Mouse (Mus musculus) hematopoietic multipotent progenitor cell, adult 10-12 weeks (in vitro differentiated cells): ENCODE measurements around the gene Rps5. TPM values are rescaled to one million over a fixed set of nuclear protein-coding genes. Genes with fewer than 3 reads are reported as not detected.

Experiments
- polyA plus RNA-seq: library from polyadenylated mRNA; stranded (reverse); fragments of >175 nt; gene quantifications from 2 replicates; pipeline ENCODE4 v1.2.3, GENCODE M21; 2012; ENCODE audit warnings: low replicate concordance

Gene Rps5
- 409 and 2,630 TPM in 2 replicates for polyA plus RNA-seq

DNA sequence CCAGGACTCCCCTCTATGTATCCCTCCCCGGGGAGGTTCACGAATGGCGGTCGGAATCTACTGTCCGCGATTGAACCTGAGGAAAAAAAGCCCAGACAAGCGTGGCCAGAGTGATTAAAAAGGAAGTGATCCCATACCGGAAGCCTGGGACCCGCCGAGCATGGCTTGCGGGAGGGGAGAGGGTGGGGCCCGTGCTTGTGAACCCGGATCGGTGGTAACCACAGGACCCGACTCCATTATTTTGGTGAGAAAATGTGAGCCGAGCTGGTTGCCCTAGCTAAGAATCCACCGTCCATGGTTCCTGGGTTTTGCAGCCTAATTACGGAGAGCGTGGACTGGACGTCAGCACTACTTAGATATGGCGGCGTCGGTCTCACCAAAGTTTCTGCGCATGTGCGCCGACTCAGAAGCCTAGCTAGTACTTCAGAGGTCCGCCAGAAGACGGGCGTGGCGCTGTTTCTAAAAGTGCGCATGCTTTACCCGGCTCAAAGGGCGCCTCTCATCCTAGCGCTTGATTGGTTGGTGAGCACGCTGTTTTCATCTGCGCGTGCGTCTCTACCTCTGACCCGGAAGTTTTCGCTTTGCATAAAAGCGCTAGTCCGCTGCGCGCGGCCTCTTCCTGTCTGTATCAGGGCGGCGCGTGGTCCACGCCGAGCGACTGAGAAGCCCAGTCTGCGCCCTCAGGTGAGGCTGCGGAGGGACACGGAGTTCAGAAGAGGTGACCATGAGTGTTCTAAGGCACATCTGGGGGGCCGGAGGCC is at the start of gene Rps5:
Gene Rps5, plus strand, starts transcription at position 586 of the 761 bp plus-strand sequence.

DNA sequence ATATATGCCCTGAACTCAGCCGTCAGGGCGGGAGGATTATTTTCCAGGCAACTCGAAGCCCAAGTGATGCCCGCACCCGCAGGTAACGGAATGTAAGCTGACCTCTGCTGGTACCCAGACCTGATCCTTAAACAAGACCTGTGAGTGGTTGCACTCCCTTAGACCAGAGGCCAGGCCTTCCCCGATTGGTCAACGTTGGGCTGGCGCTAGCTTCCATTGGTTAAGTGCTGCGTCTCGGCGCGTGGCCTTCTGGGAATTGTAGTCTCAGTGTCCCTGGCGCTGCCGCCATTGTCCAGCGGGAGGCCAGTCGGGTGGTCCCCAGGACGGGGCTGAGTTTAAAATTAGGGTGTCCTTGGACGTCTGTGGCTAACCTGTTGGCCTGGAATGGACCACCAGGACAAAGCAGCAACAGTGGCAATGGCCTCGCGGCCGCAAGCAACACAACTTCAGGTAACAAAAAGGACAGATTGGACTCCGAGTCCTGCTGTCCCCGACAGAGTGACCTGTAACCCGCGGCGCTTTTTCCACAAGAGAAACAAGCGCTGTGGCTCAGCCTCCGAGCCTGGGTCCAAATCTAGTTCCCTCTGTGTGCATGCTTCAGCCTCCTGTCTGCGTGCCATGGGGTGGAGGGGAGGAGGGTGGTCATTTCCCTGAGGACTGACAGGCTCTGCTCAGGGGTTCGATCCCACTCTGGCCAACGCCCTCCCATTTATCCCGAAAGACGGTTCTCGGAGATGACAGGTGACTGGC is 41.0 kb upstream of the Rps5 start, which contains the start of gene Zfp128:
Gene Zfp128, plus strand, starts transcription at position 267 of the 750 bp plus-strand sequence.

DNA sequence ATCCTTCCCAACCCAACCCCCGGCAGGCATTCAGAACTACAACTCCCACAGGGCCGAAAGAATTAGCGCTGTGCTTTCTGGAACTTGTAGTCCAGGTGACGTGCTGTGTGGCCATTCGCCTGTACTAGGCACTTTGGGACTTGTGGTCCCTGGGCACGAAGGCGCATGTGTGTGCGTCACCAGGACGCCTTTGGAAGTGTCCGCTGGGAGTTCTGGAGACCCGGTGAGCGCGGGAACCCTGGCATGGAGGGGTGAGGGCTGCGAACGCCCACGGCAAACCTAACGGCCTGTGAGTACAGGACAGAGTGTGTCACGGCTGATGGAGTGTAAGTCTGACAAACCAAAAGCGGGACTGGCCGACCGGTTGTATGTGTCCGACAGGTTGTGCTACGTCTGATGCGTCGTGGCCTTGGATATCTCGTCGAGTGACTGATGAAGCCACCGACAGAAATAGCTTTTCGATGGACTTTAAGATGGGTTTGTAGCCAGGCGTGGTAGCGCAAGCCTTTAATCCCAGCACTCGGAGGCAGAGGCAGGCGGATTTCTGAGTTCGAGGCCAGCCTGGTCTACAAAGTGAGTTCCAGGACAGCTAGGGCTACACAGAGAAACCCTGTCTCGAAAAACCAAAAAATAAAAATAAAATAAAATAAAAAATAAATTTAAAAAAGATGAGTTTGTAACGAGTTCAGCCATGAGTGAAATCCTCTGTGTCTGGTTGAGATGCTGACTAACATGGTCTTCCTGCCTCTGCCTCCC is 24.3 kb upstream of the Rps5 start, which contains the start of gene Zscan22:
Gene Zscan22, plus strand, starts transcription at position 161 of the 756 bp plus-strand sequence.

GRCm38 (mm10) chr7:12927191-12927680 is 5.1 kb downstream of the Rps5 start, which contains the start of gene Rnf225:
Gene Rnf225, plus strand, starts transcription at chr7:12927416.

GRCm38 (mm10) chr7:12965678-12966091 is 43.6 kb downstream of the Rps5 start, which contains the start of gene Zfp324:
Gene Zfp324, plus strand, starts transcription at chr7:12965838.

Other genes starting within 250 kb of the Rps5 start
- not detected in 2 replicates for gene Vmn2r55, start 237.3 kb upstream of the Rps5 start, polyA plus RNA-seq
- gene Vmn2r56, start 187.3 kb upstream of the Rps5 start, polyA plus RNA-seq = not detected in 2 replicates
- gene Zscan18, start 118.7 kb upstream of the Rps5 start, polyA plus RNA-seq = 0.33 and 1.6 TPM in 2 replicates
- gene Zfp329, start 103.4 kb upstream of the Rps5 start, polyA plus RNA-seq = 0.53 and 1.9 TPM in 2 replicates
- gene Zfp110, start 87.5 kb upstream of the Rps5 start, polyA plus RNA-seq = 2.6 TPM in 2 replicates
- 0.53 and 0.71 TPM in 2 replicates for gene Zfp128, start 41.1 kb upstream of the Rps5 start, polyA plus RNA-seq
- gene Zscan22, start 24.5 kb upstream of the Rps5 start, polyA plus RNA-seq = 2.2 and 4.2 TPM in 2 replicates
- gene Rnf225, start 5.1 kb downstream of the Rps5 start, polyA plus RNA-seq = 0.27 and 0.29 TPM in 2 replicates
- gene Zfp324, start 43.5 kb downstream of the Rps5 start, polyA plus RNA-seq = 5.9 and 17.5 TPM in 2 replicates
- gene Zfp446, start 55.6 kb downstream of the Rps5 start, polyA plus RNA-seq = 4.8 and 5.9 TPM in 2 replicates
- gene Slc27a5, start 75.9 kb downstream of the Rps5 start, polyA plus RNA-seq = 0.16 TPM in 1 of 2 replicates, not detected in the other
- 66.9 and 109 TPM in 2 replicates for gene Trim28, start 76.8 kb downstream of the Rps5 start, polyA plus RNA-seq
- 48.4 and 91.4 TPM in 2 replicates for gene Zbtb45, start 87.7 kb downstream of the Rps5 start, polyA plus RNA-seq
- 60.7 and 267 TPM in 2 replicates for gene Chmp2a, start 112.5 kb downstream of the Rps5 start, polyA plus RNA-seq
- 85.1 and 106 TPM in 2 replicates for gene Ube2m, start 116.0 kb downstream of the Rps5 start, polyA plus RNA-seq
- gene Mzf1, start 132.5 kb downstream of the Rps5 start, polyA plus RNA-seq = 0.93 and 2.4 TPM in 2 replicates
- gene Vmn1r85, start 172.9 kb downstream of the Rps5 start, polyA plus RNA-seq = not detected in 2 replicates
- gene Vmn1r86, start 197.6 kb downstream of the Rps5 start, polyA plus RNA-seq = not detected in 2 replicates
- not detected in 2 replicates for gene Vmn1r87, start 217.9 kb downstream of the Rps5 start, polyA plus RNA-seq
- not detected in 2 replicates for gene Vmn1r88, start 237.3 kb downstream of the Rps5 start, polyA plus RNA-seq